Mouse (Mus musculus) midbrain, embryonic 13.5 days (tissue): ENCODE results near the gene Cpne2. TPM values are rescaled to one million over a fixed set of nuclear protein-coding genes. Genes with fewer than 3 reads are reported as not detected.
A peak's percentile ranks its signal among the peaks of the same experiment; 100 is the strongest.

Experiments
- ATAC-seq: fragments of 200-750 bp; cut with Nextera tagmentation; 2 replicates; pipeline ENCODE4 v1.8.0; 2017; ENCODE audit warnings: mild to moderate bottlenecking, moderate TSS enrichment, moderate library complexity
- H3K27ac ChIP-seq: fragments of 300-500 bp; sonication (generic); 2 replicates; pipeline ENCODE4 v1.5.1; 2015; ENCODE audit warnings: inconsistent platforms, mild to moderate bottlenecking, moderate library complexity
- H3K27me3 ChIP-seq: fragments of 300-500 bp; sonication (generic); 2 replicates; pipeline ENCODE4 v1.6.1; 2015; ENCODE audit warnings: mild to moderate bottlenecking, inconsistent platforms
- H3K36me3 ChIP-seq: fragments of 300-500 bp; sonication (generic); 2 replicates; pipeline ENCODE4 v1.6.1; 2015; ENCODE audit warnings: mild to moderate bottlenecking, inconsistent platforms
- H3K4me1 ChIP-seq: fragments of 300-500 bp; sonication (generic); replicated peaks from 2 replicates; pipeline ENCODE4 v1.6.1; 2015; ENCODE audit warnings: inconsistent platforms
- H3K4me2 ChIP-seq: fragments of 300-500 bp; sonication (generic); replicated peaks from 2 replicates; pipeline ENCODE4 v1.6.1; 2015; ENCODE audit warnings: moderate library complexity, mild to moderate bottlenecking, inconsistent platforms
- H3K4me3 ChIP-seq: fragments of 300-500 bp; sonication (generic); replicated peaks from 2 replicates; pipeline ENCODE4 v1.5.1; 2015; ENCODE audit warnings: mild to moderate bottlenecking, inconsistent platforms
- H3K9ac ChIP-seq: fragments of 300-500 bp; sonication (generic); replicated peaks from 2 replicates; pipeline ENCODE4 v1.6.1; 2015; ENCODE audit warnings: mild to moderate bottlenecking, inconsistent platforms
- H3K9me3 ChIP-seq: fragments of 300-500 bp; sonication (generic); 2 replicates; pipeline ENCODE4 v1.6.1; 2016; ENCODE audit warnings: mild to moderate bottlenecking, inconsistent platforms
- WGBS: fragments of 180-500 bp; shearing (Covaris S2); methylation state at CpG from one replicate; pipeline ENCODE4 v1.1.7; 2015; 5-methylcytosine and 5-hydroxymethylcytosine counted together
- polyA plus RNA-seq: library from polyadenylated mRNA; unstranded; fragments of >200 nt; fragmentation: Nextera tagmentation; extraction: Ambion mirVana; gene quantifications from 2 replicates; pipeline ENCODE4 v1.2.1, GENCODE M21; 2015

Cpne2 gene
- polyA plus RNA-seq, 1 experiment from 2014 or later: 12.3 TPM

- no peak overlapping the region for H3K4me3 ChIP-seq
- WGBS: 42% methylated on average over 15 of the region's 15 CpGs
- peaks cover 38% of the 10 kb centered on the region for H3K4me1 ChIP-seq
- peak overlapping the region; percentile 87 for H3K27ac ChIP-seq
- peak overlapping the region; percentile 42 for H3K4me2 ChIP-seq
- H3K36me3 ChIP-seq: no peaks in the 10 kb centered on the region
- ATAC-seq: peak; percentile 66
- H3K9me3 ChIP-seq: no peaks in the 10 kb centered on the region
- H3K27me3 ChIP-seq: peaks cover 14% of the 10 kb centered on the region
- H3K9ac ChIP-seq: peak overlapping the region; percentile 29
Observed at GRCm38 (mm10) chr8:94566446-94567158, 33.8 kb downstream of the Cpne2 start.

- Histone ChIP-seq H3K9me3 (no peaks in the 10 kb centered on the region), H3K27me3 (peaks cover 12% of the 10 kb centered on the region), H3K4me1 (peaks cover 37% of the 10 kb centered on the region), H3K27ac (peak overlapping the region; percentile 87), H3K9ac (0 out of 2 replicates have a peak overlapping the region, but pooled peaks have one; percentile 3), H3K36me3 (no peaks in the 10 kb centered on the region), H3K4me2 (peak overlapping the region; percentile 42), H3K4me3 (peak overlapping the region; percentile 8; the same call in 1 of the 2 replicates)
- peak; percentile 98 for ATAC-seq
- 27% methylated on average over 8 of the region's 8 CpGs for whole genome bisulfite sequencing
Observed at GRCm38 (mm10) chr8:94567159-94567849, 34.5 kb downstream of the Cpne2 start.

- no peak for ATAC-seq
Observed at GRCm38 (mm10) chr8:94568098-94568497, 35.3 kb downstream of the Cpne2 start.

GRCm38 (mm10) chr8:94569419-94569818 lies 36.6 kb downstream of the Cpne2 start:
- Histone ChIP-seq H3K9me3 (no peaks in the 10 kb centered on the region), H3K27ac (no peak overlapping the region)

More at GRCm38 (mm10) chr8:94568098-94568497, 35.3 kb downstream of the Cpne2 start:
- Histone ChIP-seq H3K36me3 (peaks cover 5% of the 10 kb centered on the region), H3K27ac (no peak overlapping the region), H3K4me1 (peaks cover 37% of the 10 kb centered on the region), H3K27me3 (peaks cover 4% of the 10 kb centered on the region), H3K9ac (no peak overlapping the region), H3K4me3 (no peak overlapping the region), H3K4me2 (no peak overlapping the region), H3K9me3 (no peaks in the 10 kb centered on the region)
- 91% methylated on average over 8 of the region's 8 CpGs for WGBS

GRCm38 (mm10) chr8:94571896-94572295 lies 39.1 kb downstream of the Cpne2 start:
- H3K27ac ChIP-seq: no peak overlapping the region
- no peaks in the 10 kb centered on the region for H3K9me3 ChIP-seq
- H3K4me3 ChIP-seq: no peak overlapping the region
- WGBS: 93% methylated on average over 2 of the region's 2 CpGs
- no peak for ATAC-seq
- H3K4me2 ChIP-seq: no peak overlapping the region
- peaks cover 21% of the 10 kb centered on the region for H3K4me1 ChIP-seq
- H3K9ac ChIP-seq: no peak overlapping the region
- H3K27me3 ChIP-seq: no peaks in the 10 kb centered on the region
- H3K36me3 ChIP-seq: peaks cover 43% of the 10 kb centered on the region

More at GRCm38 (mm10) chr8:94569419-94569818, 36.6 kb downstream of the Cpne2 start:
- Histone ChIP-seq H3K4me1 (peaks cover 37% of the 10 kb centered on the region), H3K4me2 (no peak overlapping the region), H3K36me3 (peaks cover 18% of the 10 kb centered on the region), H3K9ac (no peak overlapping the region), H3K4me3 (no peak overlapping the region), H3K27me3 (no peaks in the 10 kb centered on the region)
- ATAC-seq: no peak
- WGBS: 50% methylated on average over 1 of the region's 1 CpGs

- ATAC-seq: peak; percentile 34; the same call in 1 of the 2 replicates
- Histone ChIP-seq H3K4me3 (no peak overlapping the region), H3K9me3 (no peaks in the 10 kb centered on the region), H3K27ac (peak overlapping the region; percentile 47), H3K27me3 (no peaks in the 10 kb centered on the region), H3K4me1 (peaks cover 6% of the 10 kb centered on the region), H3K36me3 (peaks cover 67% of the 10 kb centered on the region), H3K4me2 (no peak overlapping the region), H3K9ac (no peak overlapping the region)
- WGBS: 81% methylated on average over 16 of the region's 16 CpGs
Observed at GRCm38 (mm10) chr8:94574159-94574907, 41.5 kb downstream of the Cpne2 start.

- Histone ChIP-seq H3K9me3 (no peaks in the 10 kb centered on the region), H3K4me1 (no peaks in the 10 kb centered on the region), H3K27ac (no peak overlapping the region), H3K9ac (no peak overlapping the region), H3K36me3 (peaks cover 70% of the 10 kb centered on the region), H3K4me3 (no peak overlapping the region), H3K4me2 (no peak overlapping the region), H3K27me3 (no peaks in the 10 kb centered on the region)
- 97% methylated on average over 4 of the region's 4 CpGs for WGBS
- no peak for ATAC-seq
Observed at GRCm38 (mm10) chr8:94575148-94575547, 42.4 kb downstream of the Cpne2 start.

GRCm38 (mm10) chr8:94581820-94582483 lies 49.2 kb downstream of the Cpne2 start:
- no peak for ATAC-seq
- no peaks in the 10 kb centered on the region for H3K27me3 ChIP-seq
- peaks cover 79% of the 10 kb centered on the region for H3K36me3 ChIP-seq
- no peaks in the 10 kb centered on the region for H3K4me1 ChIP-seq
- WGBS: 85% methylated on average over 7 of the region's 7 CpGs
- no peak overlapping the region for H3K9ac ChIP-seq
- no peak overlapping the region for H3K4me3 ChIP-seq
- H3K4me2 ChIP-seq: no peak overlapping the region
- H3K9me3 ChIP-seq: no peaks in the 10 kb centered on the region
- no peak overlapping the region for H3K27ac ChIP-seq

- ATAC-seq: no peak
- no peaks in the 10 kb centered on the region for H3K27me3 ChIP-seq
- 95% methylated on average over 6 of the region's 6 CpGs for WGBS
- H3K4me1 ChIP-seq: no peaks in the 10 kb centered on the region
- no peak overlapping the region for H3K4me2 ChIP-seq
- no peak overlapping the region for H3K9ac ChIP-seq
- no peak overlapping the region for H3K4me3 ChIP-seq
- H3K27ac ChIP-seq: no peak overlapping the region
- peaks cover 79% of the 10 kb centered on the region for H3K36me3 ChIP-seq
- H3K9me3 ChIP-seq: no peaks in the 10 kb centered on the region
Observed at GRCm38 (mm10) chr8:94582569-94582968, 49.8 kb downstream of the Cpne2 start.

- 40% methylated on average over 4 of the region's 4 CpGs for WGBS
- Histone ChIP-seq H3K9me3 (no peaks in the 10 kb centered on the region), H3K9ac (no peak overlapping the region), H3K27ac (no peak overlapping the region), H3K4me3 (no peak overlapping the region), H3K27me3 (no peaks in the 10 kb centered on the region), H3K4me1 (no peaks in the 10 kb centered on the region), H3K4me2 (no peak overlapping the region), H3K36me3 (peaks cover 79% of the 10 kb centered on the region)
- peak; percentile 62; the same call in 1 of the 2 replicates for ATAC-seq
Observed at GRCm38 (mm10) chr8:94584238-94584817, 51.5 kb downstream of the Cpne2 start.

GRCm38 (mm10) chr8:94591691-94592090 lies 58.9 kb downstream of the Cpne2 start:
- Histone ChIP-seq H3K27me3 (no peaks in the 10 kb centered on the region), H3K27ac (no peak overlapping the region), H3K9ac (no peak overlapping the region), H3K36me3 (peaks cover 27% of the 10 kb centered on the region), H3K4me1 (no peaks in the 10 kb centered on the region), H3K4me3 (no peak overlapping the region), H3K4me2 (no peak overlapping the region), H3K9me3 (no peaks in the 10 kb centered on the region)
- 82% methylated on average over 4 of the region's 4 CpGs for WGBS
- no peak for ATAC-seq
